Mouse (Mus musculus) cerebellum, adult 2 months (tissue): ENCODE results near the gene Cpne4.

Experiments used
- CTCF ChIP-seq: fragments of 200-500 bp; IDR thresholded peaks from 2 replicates; pipeline ENCODE4 v1.5.1; 2011; ENCODE audit warnings: low read depth, mild to moderate bottlenecking, control low read depth, low read length, moderate library complexity, borderline replicate concordance; ENCODE audit not compliant: insufficient read depth
- POLR2A ChIP-seq: fragments of 200-500 bp; IDR thresholded peaks from 2 replicates; pipeline ENCODE4 v1.6.1; 2011; ENCODE audit warnings: low read length, control low read depth, borderline replicate concordance; ENCODE audit not compliant: insufficient read depth

GRCm38 (mm10) chr9:104901118-104901517 lies 354.0 kb downstream of the Cpne4 start:
- TF ChIP-seq POLR2A = no peak
- TF ChIP-seq CTCF = no peak
